ENCODE assay signal across 24 mouse cellular contexts in genomic region chr4:118792796-118793195, GRCm38 (mm10). TPM values are rescaled to one million over a fixed set of nuclear protein-coding genes. Genes with fewer than 3 reads are reported as not detected.
DNase-seq lines count a peak whose midpoint lies in the region; ATAC-seq lines count a peak whose summit lies in the region.
"Not testable (repeated sequence)": the region's sequence is repeated elsewhere in the genome, so short reads cannot be mapped to it uniquely, and the experiment has no call there.
"Had no signal": no experiment of that assay in that cellular context is flagged by ENCODE, and none has a peak within 500 bp of the region (broad histone marks: within the 10 kb centered on the region; RNA-seq: fewer than 3 reads in every experiment).

No protein-coding gene starts in this region.

- H3K4me1 ChIP-seq in heart, embryonic 13.5 days: not testable (repeated sequence)

- H3K4me2 ChIP-seq in heart, embryonic 13.5 days: not testable (repeated sequence)

- not testable (repeated sequence) for H3K9me3 ChIP-seq in heart, embryonic 13.5 days

- intact Hi-C loops in left cerebral cortex, postnatal 4 days (cut with DNase I): not testable (repeated sequence)

- H3K9ac ChIP-seq in heart, embryonic 13.5 days: not testable (repeated sequence)

- not testable (repeated sequence) for H3K4me3 ChIP-seq in heart, embryonic 13.5 days

- not testable (repeated sequence) for H3K27me3 ChIP-seq in heart, embryonic 13.5 days (replicated peaks)

- peak; percentile 5 for DNase-seq in adrenal gland, postnatal 14 days
- DNase-seq in cerebellum, postnatal 14 days: peak; percentile 61 to 64
- DNase-seq in cerebellum, postnatal 36 days: peak; percentile 8
- DNase-seq in heart, adult 18-20 months: peak; percentile 42 to 51
- DNase-seq in heart, postnatal 4 days: peak; percentile 17
- DNase-seq in left cerebral cortex, postnatal 4 days: peak; percentile 7

- not testable (repeated sequence) for ATAC-seq in heart, embryonic 13.5 days (ENCODE audit: extremely low read depth, insufficient number of reproducible peaks, low FRiP score, low TSS enrichment)

- H3K27ac ChIP-seq in heart, embryonic 13.5 days (replicated peaks): 0 out of 2 replicates have a peak overlapping the region, but pooled peaks have one; percentile 45

- not testable (repeated sequence) for H3K36me3 ChIP-seq in heart, embryonic 13.5 days

RNA-seq across cellular contexts. Expression of gene Olfr1337, which starts 10.4 kb away (rescaled TPM):
- not detected in 2 replicates for total RNA-seq in adrenal gland, postnatal 14 days (2021)
- total RNA-seq in heart, adult 18-20 months (2021): not detected
- not detected in 2 replicates for polyA plus RNA-seq in heart, embryonic 13.5 days (2015; fragmentation: Nextera tagmentation; extraction: Ambion mirVana)
- not detected for total RNA-seq in heart, postnatal 4 days (2021)
- total RNA-seq in left cerebral cortex, postnatal 4 days (2021): not detected
- total RNA-seq: adrenal gland, adult 18-20 months; adrenal gland, adult 8-10 months; adrenal gland, postnatal 25 days; adrenal gland, postnatal 4 days; CH12.LX; common myeloid progenitor, adult 5-6 weeks; forebrain, postnatal 0 days had no signal
- polyA plus RNA-seq: activated CD4-positive, CD25-positive, alpha-beta regulatory T cell, adult 4 months; brain, embryonic 14.5 days; CD4-positive, CD25-positive, alpha-beta regulatory T cell, adult 4 months; embryonic facial prominence, embryonic 11.5 days; embryonic facial prominence, embryonic 13.5 days; forebrain, embryonic 11.5 days; forebrain, embryonic 13.5 days; forebrain, embryonic 15.5 days; forebrain, postnatal 0 days; G1E; Patski had no signal

RNA-seq across cellular contexts. Expression of gene Olfr1335, which starts 16.9 kb away (rescaled TPM):
- not detected in 2 replicates for total RNA-seq in adrenal gland, postnatal 14 days (2021)
- not detected for total RNA-seq in heart, adult 18-20 months (2021)
- not detected in 2 replicates for polyA plus RNA-seq in heart, embryonic 13.5 days (2015; fragmentation: Nextera tagmentation; extraction: Ambion mirVana)
- total RNA-seq in heart, postnatal 4 days (2021): not detected
- total RNA-seq in left cerebral cortex, postnatal 4 days (2021): not detected
- total RNA-seq: adrenal gland, adult 18-20 months; adrenal gland, adult 8-10 months; adrenal gland, postnatal 25 days; adrenal gland, postnatal 4 days; CH12.LX; common myeloid progenitor, adult 5-6 weeks; forebrain, postnatal 0 days had no signal
- polyA plus RNA-seq: activated CD4-positive, CD25-positive, alpha-beta regulatory T cell, adult 4 months; brain, embryonic 14.5 days; CD4-positive, CD25-positive, alpha-beta regulatory T cell, adult 4 months; embryonic facial prominence, embryonic 11.5 days; embryonic facial prominence, embryonic 13.5 days; forebrain, embryonic 11.5 days; forebrain, embryonic 13.5 days; forebrain, embryonic 15.5 days; forebrain, postnatal 0 days; G1E; Patski had no signal

RNA-seq across cellular contexts. Expression of gene Olfr1338, which starts 34.3 kb away (rescaled TPM):
- not detected in 2 replicates for total RNA-seq in adrenal gland, postnatal 14 days (2021)
- not detected for total RNA-seq in heart, adult 18-20 months (2021)
- polyA plus RNA-seq in heart, embryonic 13.5 days (2015; fragmentation: Nextera tagmentation; extraction: Ambion mirVana): not detected in 2 replicates
- total RNA-seq in heart, postnatal 4 days (2021): not detected
- total RNA-seq in left cerebral cortex, postnatal 4 days (2021): not detected
- total RNA-seq: adrenal gland, adult 18-20 months; adrenal gland, adult 8-10 months; adrenal gland, postnatal 25 days; adrenal gland, postnatal 4 days; CH12.LX; common myeloid progenitor, adult 5-6 weeks; forebrain, postnatal 0 days; G1E had no signal
- polyA plus RNA-seq: brain, embryonic 14.5 days; CD4-positive, CD25-positive, alpha-beta regulatory T cell, adult 4 months; embryonic facial prominence, embryonic 11.5 days; embryonic facial prominence, embryonic 13.5 days; forebrain, embryonic 11.5 days; forebrain, embryonic 13.5 days; forebrain, embryonic 15.5 days; forebrain, postnatal 0 days; G1E; Patski had no signal

RNA-seq across cellular contexts. Expression of gene Olfr1333, which starts 43.3 kb away (rescaled TPM):
- total RNA-seq in adrenal gland, postnatal 14 days (2021): not detected in 2 replicates
- total RNA-seq in heart, adult 18-20 months (2021): not detected
- polyA plus RNA-seq in heart, embryonic 13.5 days (2015; fragmentation: Nextera tagmentation; extraction: Ambion mirVana): not detected in 2 replicates
- total RNA-seq in heart, postnatal 4 days (2021): not detected
- not detected for total RNA-seq in left cerebral cortex, postnatal 4 days (2021)
- total RNA-seq: adrenal gland, adult 18-20 months; adrenal gland, adult 8-10 months; adrenal gland, postnatal 25 days; adrenal gland, postnatal 4 days; CH12.LX; common myeloid progenitor, adult 5-6 weeks; forebrain, postnatal 0 days had no signal
- polyA plus RNA-seq: activated CD4-positive, CD25-positive, alpha-beta regulatory T cell, adult 4 months; brain, embryonic 14.5 days; CD4-positive, CD25-positive, alpha-beta regulatory T cell, adult 4 months; embryonic facial prominence, embryonic 11.5 days; embryonic facial prominence, embryonic 13.5 days; forebrain, embryonic 11.5 days; forebrain, embryonic 13.5 days; forebrain, embryonic 15.5 days; forebrain, postnatal 0 days; G1E; Patski had no signal

Comparison
In these comparisons a context has a peak if more than half of its experiments do, and no peak if none do; other contexts are left out.
1. DNase-seq: peak in every context shown above with its lines; median percentile 62 in cerebellum, postnatal 14 days; 46 in heart, adult 18-20 months; 17 in heart, postnatal 4 days; 8 in cerebellum, postnatal 36 days; 7 in left cerebral cortex, postnatal 4 days; 5 in adrenal gland, postnatal 14 days.